Mouse (Mus musculus) embryo, embryonic 10.5 days (tissue): ENCODE measurements at regions not wholly inside any gene's neighbourhood (a gene's known extent, or its start where the extent isn't known, plus 50 kb on each side); places are given as distances from the start of the nearest gene placed in this dataset.

Source experiments
- DNase-seq: peaks from one replicate; pipeline ENCODE4 v3.0.0-alpha.2; 2015; ENCODE audit warnings: low spot score

DNA sequence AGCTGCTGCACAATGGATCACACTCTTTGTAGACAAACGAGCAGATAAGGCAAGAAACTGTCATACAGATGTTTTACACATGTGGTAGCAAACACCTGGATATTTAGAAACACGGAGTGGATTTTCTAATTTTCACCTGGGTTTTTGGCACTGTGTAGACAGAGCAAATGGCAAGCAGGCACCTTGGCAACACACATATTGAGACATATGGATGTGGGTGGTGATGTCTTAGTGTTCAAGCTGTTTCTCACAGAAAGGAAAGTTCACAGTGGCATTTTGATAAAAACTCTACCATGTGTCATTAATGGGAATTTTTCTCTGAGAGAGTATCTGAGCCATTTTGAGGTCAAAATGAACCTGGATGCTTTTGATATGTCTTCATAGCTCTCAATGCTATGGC, 417.9 kb upstream of the Megf9 start:
- DNase-seq, result no peak

DNA sequence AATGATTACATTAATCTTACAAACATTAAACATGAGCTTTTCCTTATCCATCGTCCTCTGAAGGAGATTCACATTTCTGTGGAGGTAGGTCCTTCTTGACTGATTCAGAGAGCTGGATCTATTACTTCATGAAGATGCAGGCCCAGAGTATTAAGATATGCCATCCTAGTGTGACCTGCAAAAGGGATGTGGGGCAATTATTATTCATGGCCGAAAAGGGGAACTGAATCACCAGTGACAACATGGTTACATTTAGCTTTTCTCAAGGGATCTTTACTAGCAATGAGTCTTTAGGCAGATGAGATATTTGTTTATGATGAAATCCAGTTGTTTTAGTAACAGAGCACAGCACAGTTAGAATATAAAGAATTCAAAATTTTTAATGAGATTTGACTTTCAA, 405.4 kb upstream of the Megf9 start:
- no peak for DNase-seq

DNA sequence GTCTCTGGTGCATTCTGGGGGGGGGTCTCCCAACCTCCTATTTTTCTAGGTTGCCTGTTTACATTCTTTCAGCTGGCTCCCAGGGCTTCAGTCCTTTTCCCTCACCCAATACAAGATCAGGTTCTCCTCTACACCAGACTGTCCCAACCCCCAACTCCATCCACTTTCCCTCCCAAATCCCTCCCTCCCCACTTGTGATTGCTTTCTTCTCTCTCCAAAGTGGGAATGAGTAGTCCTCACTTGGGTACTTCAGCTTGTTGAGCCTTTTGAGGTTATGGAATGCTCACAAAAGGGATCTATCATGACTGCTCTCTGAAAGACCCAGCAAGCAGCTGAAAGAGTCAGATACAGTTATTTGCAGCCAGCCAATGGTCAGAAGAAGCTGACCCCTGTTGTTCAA, 399.3 kb upstream of the Megf9 start:
- DNase-seq, result no peak

DNA sequence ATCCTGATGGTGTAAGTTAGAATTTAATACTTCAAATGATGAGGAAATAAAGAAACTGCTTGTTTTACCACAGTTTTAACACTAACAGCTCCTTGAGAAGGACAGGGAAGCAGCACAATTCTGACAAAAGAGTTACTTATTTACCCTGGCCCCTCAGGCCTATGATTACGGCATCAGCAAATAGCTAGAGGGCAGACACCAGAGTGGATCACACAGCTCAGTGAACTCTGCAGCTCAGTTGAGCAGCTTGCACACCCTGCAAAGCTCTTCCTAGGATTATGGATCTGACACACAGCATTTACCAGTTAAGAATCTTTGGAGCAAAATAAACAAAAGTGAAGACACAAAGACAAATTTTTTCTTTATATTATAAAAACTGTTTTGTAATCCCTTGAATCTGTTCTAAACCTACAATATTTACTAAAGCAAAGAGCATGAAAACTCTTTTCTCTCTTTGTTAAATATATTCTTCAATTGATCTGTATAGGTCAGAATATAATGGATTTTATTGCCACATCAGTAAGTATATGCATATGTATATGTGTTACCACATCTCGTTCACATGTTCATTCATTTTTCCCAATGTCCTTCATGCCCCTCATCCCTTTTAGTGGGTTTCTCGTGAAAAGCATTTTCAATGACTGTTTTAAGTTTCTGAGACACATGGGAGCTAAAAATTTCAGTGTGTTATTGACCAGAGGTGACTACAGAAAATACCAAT, 387.3 kb upstream of the Megf9 start:
- peak; percentile 27 for DNase-seq

DNA sequence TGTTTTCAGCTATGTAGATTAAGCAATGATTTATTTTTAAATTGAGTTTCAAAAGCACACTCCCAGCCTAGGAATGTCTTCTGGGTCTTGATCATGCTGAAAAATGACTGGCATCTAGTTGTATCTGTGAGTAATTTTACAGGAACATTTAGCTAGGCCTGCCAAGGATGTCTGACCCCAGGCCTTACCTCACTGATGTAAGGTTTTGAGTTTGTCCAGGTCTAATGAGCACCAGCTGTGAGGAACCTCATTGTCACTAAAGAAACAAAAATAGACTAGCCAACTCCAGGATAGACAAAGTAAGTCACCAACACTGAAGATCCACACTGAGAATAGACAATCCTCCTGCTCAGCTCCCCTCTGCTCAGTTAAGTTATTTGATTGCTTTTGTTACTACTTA, 379.8 kb upstream of the Megf9 start:
- peak; percentile 42 for DNase-seq

DNA sequence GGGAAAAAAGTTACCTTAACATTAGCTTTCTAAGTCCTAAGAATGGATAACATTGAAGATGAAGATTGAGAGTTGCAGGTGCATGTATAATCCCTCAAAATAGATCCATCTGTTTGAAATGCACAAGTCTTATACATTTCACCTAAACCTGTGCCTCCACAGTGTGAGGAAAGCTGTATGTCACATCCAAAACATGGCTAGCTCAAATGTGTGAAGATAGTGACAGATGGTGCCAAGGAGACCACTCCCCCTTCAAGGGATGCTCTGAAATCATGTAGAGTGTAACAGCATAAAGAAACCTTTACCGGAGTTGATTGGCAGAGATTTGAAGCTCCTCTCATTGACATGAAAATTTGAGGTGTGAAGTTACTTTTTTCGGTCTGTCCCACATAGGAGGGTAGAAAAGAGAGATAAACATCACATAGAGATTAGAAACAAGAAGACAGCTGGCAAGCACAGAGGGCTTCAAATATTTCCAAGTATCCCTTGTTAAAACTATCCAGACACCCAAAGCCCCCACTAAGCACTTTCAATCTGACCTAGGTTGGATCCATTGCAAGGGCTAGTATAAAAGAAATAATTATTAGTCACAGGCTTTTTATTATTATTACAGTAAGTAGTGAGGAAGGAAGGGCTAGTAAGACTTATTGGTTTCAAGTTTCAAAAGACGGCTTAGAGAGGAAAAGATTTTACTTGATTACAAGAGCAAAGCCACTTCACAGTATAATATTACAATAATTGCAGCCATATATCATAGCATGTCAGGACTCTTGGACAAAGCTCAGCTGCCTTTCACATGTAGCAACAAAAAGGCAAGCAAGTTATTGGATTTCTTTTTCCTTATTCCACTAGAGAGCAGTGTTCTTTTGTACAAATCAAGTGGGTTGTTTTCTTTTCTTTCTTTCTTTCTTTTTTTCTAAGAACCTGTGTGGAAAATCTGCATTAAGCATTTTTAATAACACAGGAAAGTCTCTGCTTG, 372.3 kb upstream of the Megf9 start:
- DNase-seq, result peak; percentile 35
